Mouse (Mus musculus): ENCODE measurements around the gene Exosc9. TPM values are rescaled to one million over a fixed set of nuclear protein-coding genes. Genes with fewer than 3 reads are reported as not detected.

The Exosc9 gene
- total and polyA plus RNA-seq, 3 experiments, result 46.0 to 49.4 TPM; not detected in 1

DNA sequence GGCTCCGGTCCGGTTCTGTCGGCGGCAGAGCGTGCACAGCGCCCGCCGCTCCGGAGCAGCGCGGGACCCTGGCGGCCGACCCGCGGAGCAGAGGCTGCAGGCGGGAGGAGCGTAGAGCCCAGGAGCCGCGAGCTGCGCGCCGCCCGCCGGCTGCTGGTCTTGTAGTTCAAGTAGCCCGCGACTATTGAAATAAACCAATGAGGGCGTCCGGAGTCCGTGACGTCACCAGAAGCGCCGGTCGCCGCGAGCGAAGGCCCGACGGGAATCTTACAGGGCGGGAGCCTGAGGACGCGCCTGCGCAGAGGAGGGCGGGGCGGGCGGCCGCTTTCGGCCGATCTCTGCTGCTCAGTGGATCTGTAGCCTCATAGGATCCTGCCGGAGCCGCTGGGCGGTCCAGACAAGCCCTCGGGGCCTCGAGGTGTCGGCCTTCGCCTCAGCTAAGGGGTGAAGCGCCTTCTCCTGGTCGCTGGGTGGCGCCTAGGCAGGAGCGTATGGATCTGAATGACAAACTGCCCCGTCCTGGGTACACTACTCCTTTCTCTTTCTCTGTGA is 19.5 kb downstream of the Exosc9 start, which contains the start of gene Ccna2:
Gene Ccna2, minus strand, starts transcription at position 324 of the 552 bp plus-strand sequence.
- peaks cover 0 to 5% of the 10 kb centered on the region in 2 experiments; a peak in 2 of 4 replicates for H3K4me1 ChIP-seq (ENCODE audit: control insufficient read depth in 1 of 2, insufficient read depth in 2 of 2, low read length in 2 of 2)
- H3K27me3 ChIP-seq (ENCODE audit: control insufficient read depth in 1 of 2, insufficient read depth in 2 of 2, low read length in 2 of 2), result peaks cover 2 to 4% of the 10 kb centered on the region in 2 experiments
- peak within 1 kb of the TSS; percentile 91 for H3K9ac ChIP-seq (ENCODE audit: control insufficient read depth, low read depth, low read length, poor library complexity, severe bottlenecking)
- peaks cover 18 to 19% of the 10 kb centered on the region in 2 experiments for H3K36me3 ChIP-seq (ENCODE audit: control insufficient read depth in 1 of 2, insufficient read depth in 2 of 2, low read length in 2 of 2)
- peaks cover 22% of the 10 kb centered on the region for H3K79me2 ChIP-seq (ENCODE audit: control insufficient read depth, insufficient read depth, low read length, poor library complexity)
- no peaks in the 10 kb centered on the region for H3K9me3 ChIP-seq (replicated peaks; ENCODE audit: insufficient read depth, low read length)
- peak; percentile 99 for DNase-seq (ENCODE audit: low read depth, low spot score)
- H3K27ac ChIP-seq (ENCODE audit: control insufficient read depth, low read depth, low read length), result peak within 1 kb of the TSS; percentile 56
- peak within 1 kb of the TSS; percentile 95 to 98 for H3K4me3 ChIP-seq (ENCODE audit: control insufficient read depth in 1 of 2, insufficient read depth in 1 of 2, low read depth in 2 of 2, low read length in 2 of 2)
- TF ChIP-seq ZMIZ1 (IDR thresholded peaks at IDR 0.05; ENCODE audit: low read depth, low read length) (peak; percentile 85), USF1 (IDR thresholded peaks at IDR 0.05; ENCODE audit: low read depth, low read length) (no peak), KAT2A (conservative IDR thresholded peaks at IDR 0.05; ENCODE audit: low read depth, low read length) (no peak; the same call in 1 of the 2 replicates), ELF1 (IDR thresholded peaks at IDR 0.05; ENCODE audit: low read depth, low read length) (peak; percentile 8; the same call in 1 of the 2 replicates), MAX (IDR thresholded peaks at IDR 0.05; ENCODE audit: low read length) (peak; percentile 66), GATA1 (IDR thresholded peaks at IDR 0.05; ENCODE audit: low read depth, low read length) (no peak), EP300 (IDR thresholded peaks at IDR 0.05; ENCODE audit: low read depth in 1 of 2, low read length in 2 of 2) (no peak), MAZ (IDR thresholded peaks at IDR 0.05; ENCODE audit: low read depth, low read length) (peak; percentile 60; the same call in 1 of the 2 replicates), E2F4 (IDR thresholded peaks at IDR 0.05; ENCODE audit: borderline replicate concordance, low read depth, low read length) (peak; percentile 81; the same call in 1 of the 2 replicates), RAD21 (IDR thresholded peaks at IDR 0.05; ENCODE audit: low read depth, low read length) (peak; percentile 22; the same call in 1 of the 2 replicates), ETS1 (IDR thresholded peaks at IDR 0.05; ENCODE audit: low read depth, low read length) (0 out of 2 replicates have a peak, but pooled peaks have one; percentile 19), MYC (IDR thresholded peaks at IDR 0.05; ENCODE audit: low read depth, low read length) (no peak), POLR2AphosphoS2 (IDR thresholded peaks at IDR 0.05; ENCODE audit: low read length) (peak; percentile 86), CTCF (IDR thresholded peaks at IDR 0.05 in 2 of 3, conservative IDR thresholded peaks at IDR 0.05 in 1 of 3; ENCODE audit: control insufficient read depth in 1 of 3, insufficient read depth in 1 of 3, low read depth in 2 of 3, low read length in 3 of 3, poor library complexity in 1 of 3, severe bottlenecking in 1 of 3) (peak; percentile 39 to 72 (median 72); a peak in 5 of 6 replicates), TBP (IDR thresholded peaks at IDR 0.05; ENCODE audit: low read depth, low read length) (peak; percentile 57; the same call in 1 of the 2 replicates), UBTF (IDR thresholded peaks at IDR 0.05; ENCODE audit: borderline replicate concordance, insufficient read depth, low read depth, low read length) (no peak), NRF1 (IDR thresholded peaks at IDR 0.05; ENCODE audit: insufficient read depth, low read depth, low read length, poor library complexity, severe bottlenecking) (peak; percentile 90), HCFC1 (IDR thresholded peaks at IDR 0.05; ENCODE audit: low read depth, low read length) (peak; percentile 88), ZKSCAN1 (IDR thresholded peaks at IDR 0.05; ENCODE audit: low read depth, low read length) (no peak), POLR2A (IDR thresholded peaks at IDR 0.05; ENCODE audit: control insufficient read depth in 1 of 2, insufficient read depth in 1 of 2, low read depth in 1 of 2, low read length in 2 of 2, poor library complexity in 1 of 2) (peak; percentile 93 to 94), SIN3A (IDR thresholded peaks at IDR 0.05; ENCODE audit: low read length) (peak; percentile 96; the same call in 1 of the 2 replicates), SMC3 (IDR thresholded peaks at IDR 0.05; ENCODE audit: low read depth, low read length) (peak; percentile 57), GABPA (IDR thresholded peaks at IDR 0.05; ENCODE audit: low read depth, low read length) (no peak), MXI1 (IDR thresholded peaks at IDR 0.05; ENCODE audit: low read depth, low read length) (peak; percentile 89), TCF12 (IDR thresholded peaks at IDR 0.05; ENCODE audit: low read depth, low read length) (0 out of 2 replicates have a peak, but pooled peaks have one; percentile 36), CHD1 (IDR thresholded peaks at IDR 0.05; ENCODE audit: low read depth, low read length) (no peak), USF2 (IDR thresholded peaks at IDR 0.05; ENCODE audit: borderline replicate concordance in 1 of 2, insufficient read depth in 1 of 2, low read depth in 1 of 2, low read length in 2 of 2) (no peak), NELFE (IDR thresholded peaks at IDR 0.05; ENCODE audit: low read depth, low read length) (peak; percentile 94), POLR2AphosphoS5 (IDR thresholded peaks at IDR 0.05; ENCODE audit: borderline replicate concordance, low read depth, low read length) (no peak), MYB (IDR thresholded peaks at IDR 0.05; ENCODE audit: low read depth, low read length) (no peak)
